Mouse (Mus musculus) midbrain, embryonic 10.5 days (tissue): ENCODE results near the gene Limd2. TPM values are rescaled to one million over a fixed set of nuclear protein-coding genes. Genes with fewer than 3 reads are reported as not detected.
"Not testable (repeated sequence)": the region's sequence is repeated elsewhere in the genome, so short reads cannot be mapped to it uniquely, and the experiment has no call there.

Experiments
- DNase-seq: peaks from one replicate; pipeline ENCODE4 v3.0.0-alpha.2; 2017; ENCODE audit warnings: low spot score
- H3K27ac ChIP-seq: fragments of 300-500 bp; sonication (generic); replicated peaks from 2 replicates; pipeline ENCODE4 v1.5.1; 2016; ENCODE audit warnings: mild to moderate bottlenecking
- H3K27me3 ChIP-seq: fragments of 300-500 bp; sonication (generic); 2 replicates; pipeline ENCODE4 v1.6.1; 2016; ENCODE audit warnings: low read depth, mild to moderate bottlenecking; ENCODE audit not compliant: poor library complexity, severe bottlenecking
- H3K36me3 ChIP-seq: fragments of 300-500 bp; sonication (generic); 2 replicates; pipeline ENCODE4 v1.6.1; 2016; ENCODE audit warnings: mild to moderate bottlenecking, moderate library complexity
- H3K4me1 ChIP-seq: fragments of 300-500 bp; sonication (generic); 2 replicates; pipeline ENCODE4 v1.6.1; 2016
- H3K4me3 ChIP-seq: fragments of 300-500 bp; sonication (generic); 2 replicates; pipeline ENCODE4 v1.5.1; 2016; ENCODE audit warnings: mild to moderate bottlenecking, moderate library complexity
- H3K9me3 ChIP-seq: fragments of 300-500 bp; sonication (generic); replicated peaks from 2 replicates; pipeline ENCODE4 v1.6.1; 2016; ENCODE audit warnings: mild to moderate bottlenecking
- WGBS: fragments of 180-500 bp; shearing (Covaris S2); methylation state at CpG from one replicate; pipeline ENCODE4 v1.1.7; 2016; 5-methylcytosine and 5-hydroxymethylcytosine counted together
- polyA plus RNA-seq: library from polyadenylated mRNA; unstranded; fragments of >200 nt; fragmentation: Nextera tagmentation; extraction: Ambion mirVana; gene quantifications from 2 replicates; pipeline ENCODE4 v1.2.1, GENCODE M21; 2016

The Limd2 gene
- polyA plus RNA-seq, 1 experiment from 2014 or later: 364 TPM

- H3K27me3 ChIP-seq: no peaks in the 10 kb centered on the region
- peaks cover 7% of the 10 kb centered on the region; the same call in 1 of the 2 replicates for H3K4me1 ChIP-seq
- DNase-seq: peak; percentile 17
- H3K4me3 ChIP-seq: no peak overlapping the region
- H3K36me3 ChIP-seq: peaks cover 50% of the 10 kb centered on the region
- H3K27ac ChIP-seq: peak overlapping the region; percentile 69
- H3K9me3 ChIP-seq: no peaks in the 10 kb centered on the region
- 46% methylated on average over 8 of the region's 8 CpGs for WGBS
Observed at GRCm38 (mm10) chr11:106134580-106135528, 25.8 kb downstream of the Limd2 start.

- no peak for DNase-seq
- whole genome bisulfite sequencing: 93% methylated on average over 5 of the region's 5 CpGs
- peaks cover 56% of the 10 kb centered on the region for H3K36me3 ChIP-seq
- H3K27ac ChIP-seq: no peak overlapping the region
- no peaks in the 10 kb centered on the region for H3K9me3 ChIP-seq
- no peaks in the 10 kb centered on the region for H3K27me3 ChIP-seq
- no peak overlapping the region for H3K4me3 ChIP-seq
- H3K4me1 ChIP-seq: peaks cover 7% of the 10 kb centered on the region; the same call in 1 of the 2 replicates
Observed at GRCm38 (mm10) chr11:106132516-106132915, 28.1 kb downstream of the Limd2 start.

GRCm38 (mm10) chr11:106129477-106129876 is 31.2 kb downstream of the Limd2 start:
- Histone ChIP-seq H3K27ac (no peak overlapping the region), H3K36me3 (peaks cover 50% of the 10 kb centered on the region)

GRCm38 (mm10) chr11:106126727-106127373 is 33.8 kb downstream of the Limd2 start:
- H3K4me3 ChIP-seq, H3K27me3 ChIP-seq, DNase-seq, H3K9me3 ChIP-seq, H3K27ac ChIP-seq, H3K4me1 ChIP-seq: not testable (repeated sequence)
- peaks cover 72% of the 10 kb centered on the region for H3K36me3 ChIP-seq
- WGBS: 100% methylated on average over 4 of the region's 6 CpGs

More at GRCm38 (mm10) chr11:106129477-106129876, 31.2 kb downstream of the Limd2 start:
- H3K9me3 ChIP-seq: no peaks in the 10 kb centered on the region
- WGBS: 80% methylated on average over 1 of the region's 1 CpGs
- no peaks in the 10 kb centered on the region for H3K4me1 ChIP-seq
- no peaks in the 10 kb centered on the region for H3K27me3 ChIP-seq
- no peak overlapping the region for H3K4me3 ChIP-seq
- DNase-seq: no peak

GRCm38 (mm10) chr11:106125827-106126226 is 34.8 kb downstream of the Limd2 start:
- no peak for DNase-seq
- Histone ChIP-seq H3K9me3 (no peaks in the 10 kb centered on the region), H3K4me1 (no peaks in the 10 kb centered on the region), H3K27ac (no peak overlapping the region), H3K36me3 (peaks cover 82% of the 10 kb centered on the region), H3K4me3 (no peak overlapping the region), H3K27me3 (no peaks in the 10 kb centered on the region)
- 85% methylated on average over 1 of the region's 1 CpGs for WGBS

GRCm38 (mm10) chr11:106124784-106125183 is 35.9 kb downstream of the Limd2 start:
- WGBS: 91% methylated on average over 4 of the region's 4 CpGs
- Histone ChIP-seq H3K27ac (no peak overlapping the region), H3K36me3 (peaks cover 76% of the 10 kb centered on the region)

GRCm38 (mm10) chr11:106122736-106123135 is 37.9 kb downstream of the Limd2 start:
- Histone ChIP-seq H3K4me3 (no peak overlapping the region), H3K36me3 (peaks cover 79% of the 10 kb centered on the region), H3K4me1 (no peaks in the 10 kb centered on the region), H3K9me3 (no peaks in the 10 kb centered on the region), H3K27ac (no peak overlapping the region), H3K27me3 (no peaks in the 10 kb centered on the region)
- DNase-seq: no peak
- WGBS: 90% methylated on average over 3 of the region's 3 CpGs

More at GRCm38 (mm10) chr11:106124784-106125183, 35.9 kb downstream of the Limd2 start:
- Histone ChIP-seq H3K27me3 (no peaks in the 10 kb centered on the region), H3K9me3 (no peaks in the 10 kb centered on the region), H3K4me3 (no peak overlapping the region), H3K4me1 (no peaks in the 10 kb centered on the region)
- no peak for DNase-seq

- H3K9me3 ChIP-seq: no peaks in the 10 kb centered on the region
- 93% methylated on average over 5 of the region's 5 CpGs for WGBS
- H3K4me3 ChIP-seq: no peak overlapping the region
- no peaks in the 10 kb centered on the region for H3K4me1 ChIP-seq
- peaks cover 84% of the 10 kb centered on the region for H3K36me3 ChIP-seq
- H3K27me3 ChIP-seq: no peaks in the 10 kb centered on the region
- DNase-seq: no peak
- no peak overlapping the region for H3K27ac ChIP-seq
Observed at GRCm38 (mm10) chr11:106122221-106122620, 38.4 kb downstream of the Limd2 start.

GRCm38 (mm10) chr11:106111688-106112087 is 49.0 kb downstream of the Limd2 start:
- Histone ChIP-seq H3K36me3 (peaks cover 58% of the 10 kb centered on the region), H3K4me3 (no peak overlapping the region)
- DNase-seq: no peak

More at GRCm38 (mm10) chr11:106111688-106112087, 49.0 kb downstream of the Limd2 start:
- H3K27ac ChIP-seq: no peak overlapping the region
- no peaks in the 10 kb centered on the region for H3K27me3 ChIP-seq
- no peaks in the 10 kb centered on the region for H3K9me3 ChIP-seq
- no peaks in the 10 kb centered on the region for H3K4me1 ChIP-seq

Other genes starting within 250 kb of the Limd2 start
- 12.1 and 12.3 TPM in 2 replicates for gene Cyb561, start 207.5 kb downstream of the Limd2 start, polyA plus RNA-seq
- gene Ace, start 192.9 kb downstream of the Limd2 start, polyA plus RNA-seq: 0.75 and 0.85 TPM in 2 replicates
- not detected in 2 replicates for gene Ace3, start 166.2 kb downstream of the Limd2 start, polyA plus RNA-seq
- gene Kcnh6, start 152.7 kb downstream of the Limd2 start, polyA plus RNA-seq: 0.31 and 0.33 TPM in 2 replicates
- gene Dcaf7, start 124.0 kb downstream of the Limd2 start, polyA plus RNA-seq: 76.8 and 98.1 TPM in 2 replicates
- 13.7 and 14.1 TPM in 2 replicates for gene Taco1, start 94.8 kb downstream of the Limd2 start, polyA plus RNA-seq
- 20.6 and 21.9 TPM in 2 replicates for gene Map3k3, start 76.2 kb downstream of the Limd2 start, polyA plus RNA-seq
- 0.57 TPM in 1 of 2 replicates, not detected in the other for gene Gm10840, start within 50 bp of the Limd2 start, polyA plus RNA-seq
- gene Strada, start 41.3 kb upstream of the Limd2 start, polyA plus RNA-seq: 41.8 and 42.4 TPM in 2 replicates
- gene Ccdc47, start 55.5 kb upstream of the Limd2 start, polyA plus RNA-seq: 69.9 and 74.0 TPM in 2 replicates
- gene Ddx42, start 56.1 kb upstream of the Limd2 start, polyA plus RNA-seq: 100 and 112 TPM in 2 replicates
- 78.1 and 83.8 TPM in 2 replicates for gene Ftsj3, start 95.2 kb upstream of the Limd2 start, polyA plus RNA-seq
- gene Psmc5, start 95.3 kb upstream of the Limd2 start, polyA plus RNA-seq: 408 and 433 TPM in 2 replicates
- 19.3 and 20.0 TPM in 2 replicates for gene Smarcd2, start 112.1 kb upstream of the Limd2 start, polyA plus RNA-seq
- gene Tcam1, start 115.8 kb upstream of the Limd2 start, polyA plus RNA-seq: 0.06 and 0.15 TPM in 2 replicates
- gene Gh, start 141.0 kb upstream of the Limd2 start, polyA plus RNA-seq: not detected in 2 replicates
- gene Cd79b, start 153.9 kb upstream of the Limd2 start, polyA plus RNA-seq: 0.99 TPM in 2 replicates
- 0.10 and 0.15 TPM in 2 replicates for gene Scn4a, start 192.4 kb upstream of the Limd2 start, polyA plus RNA-seq
- gene Prr29, start 204.6 kb upstream of the Limd2 start, polyA plus RNA-seq: 0.10 TPM in 1 of 2 replicates, not detected in the other
- 13.4 and 15.0 TPM in 2 replicates for gene Icam2, start 227.2 kb upstream of the Limd2 start, polyA plus RNA-seq